Mouse (Mus musculus) liver, embryonic 14.5 days (tissue): ENCODE measurements at regions not wholly inside any gene's neighbourhood (a gene's known extent, or its start where the extent isn't known, plus 50 kb on each side); places are given as distances from the start of the nearest gene placed in this dataset. TPM values are rescaled to one million over a fixed set of nuclear protein-coding genes. Genes with fewer than 3 reads are reported as not detected.

Source experiments
- ATAC-seq: fragments of 200-750 bp; cut with Nextera tagmentation; 2 replicates; pipeline ENCODE4 v1.8.0; 2017; ENCODE audit warnings: moderate number of reproducible peaks, mild to moderate bottlenecking, moderate library complexity; ENCODE audit not compliant: insufficient read depth
- DNase-seq, 3 experiments: peaks; one replicate each; pipeline ENCODE4 v3.0.0-alpha.2; 2012 to 2013; ENCODE audit warnings: low read depth in 3 of 3, low spot score in 3 of 3
- H3K27ac ChIP-seq: fragments of 300-500 bp; sonication (generic); 2 replicates; pipeline ENCODE4 v1.5.1; 2014; ENCODE audit warnings: moderate library complexity, mild to moderate bottlenecking, control low read depth, inconsistent platforms
- H3K27me3 ChIP-seq: fragments of 300-500 bp; sonication (generic); 2 replicates; pipeline ENCODE4 v1.6.1; 2014; ENCODE audit warnings: mild to moderate bottlenecking, low read length, moderate library complexity; ENCODE audit not compliant: control insufficient read depth, insufficient read depth
- H3K36me3 ChIP-seq: fragments of 300-500 bp; sonication (generic); replicated peaks from 2 replicates; pipeline ENCODE4 v1.6.1; 2014; ENCODE audit warnings: low read depth; ENCODE audit not compliant: control insufficient read depth, insufficient read depth
- H3K4me1 ChIP-seq, 2 experiments: fragments of 200-500 bp in 1 of 2; fragments of 300-500 bp in 1 of 2; sonication (generic) in 1 of 2; replicated peaks; 2 replicates each; pipeline ENCODE4 v1.6.1; 2012 to 2014; ENCODE audit warnings: antibody characterized with exemption in 1 of 2, inconsistent platforms in 1 of 2, low read length in 1 of 2; ENCODE audit not compliant: control insufficient read depth in 2 of 2, insufficient read depth in 2 of 2
- H3K4me2 ChIP-seq: fragments of 300-500 bp; sonication (generic); 2 replicates; pipeline ENCODE4 v1.6.1; 2014; ENCODE audit warnings: low read depth, mild to moderate bottlenecking, control low read depth, moderate library complexity
- H3K4me3 ChIP-seq, 2 experiments: fragments of 200-500 bp in 1 of 2; fragments of 300-500 bp in 1 of 2; sonication (generic) in 1 of 2; 2 replicates each; pipeline ENCODE4 v1.5.1; 2012 to 2014; ENCODE audit warnings: low read depth in 2 of 2, low read length in 2 of 2, mild to moderate bottlenecking in 2 of 2, control low read depth in 1 of 2, inconsistent platforms in 1 of 2, moderate library complexity in 1 of 2; ENCODE audit not compliant: insufficient read depth in 1 of 2
- H3K9ac ChIP-seq: fragments of 300-500 bp; sonication (generic); replicated peaks from 2 replicates; pipeline ENCODE4 v1.6.1; 2014; ENCODE audit warnings: mild to moderate bottlenecking, control low read depth, moderate library complexity
- H3K9me3 ChIP-seq: fragments of 300-500 bp; sonication (generic); 2 replicates; pipeline ENCODE4 v1.6.1; 2016; ENCODE audit warnings: low read length, mixed read lengths; ENCODE audit not compliant: control insufficient read depth
- CTCF ChIP-seq: IDR thresholded peaks from 2 replicates; pipeline ENCODE4 v1.5.1; 2016; ENCODE audit warnings: antibody characterized with exemption, low read depth, control low read depth
- EP300 ChIP-seq: IDR thresholded peaks from 2 replicates; pipeline ENCODE4 v1.6.1; 2016; ENCODE audit warnings: antibody characterized with exemption, low read depth
- WGBS: fragments of 180-500 bp; shearing (Covaris S2); extraction: QIAGEN DNeasy Blood & Tissue Kit; methylation state at CpG from one replicate; pipeline ENCODE4 v1.1.7; 2014; ENCODE audit not compliant: insufficient replicate concordance; 5-methylcytosine and 5-hydroxymethylcytosine counted together
- microRNA-seq: library from miRNA; unstranded; fragments of <30 nt; microRNA quantifications from one replicate; pipeline ENCODE4, GENCODE M21; 2016

DNA sequence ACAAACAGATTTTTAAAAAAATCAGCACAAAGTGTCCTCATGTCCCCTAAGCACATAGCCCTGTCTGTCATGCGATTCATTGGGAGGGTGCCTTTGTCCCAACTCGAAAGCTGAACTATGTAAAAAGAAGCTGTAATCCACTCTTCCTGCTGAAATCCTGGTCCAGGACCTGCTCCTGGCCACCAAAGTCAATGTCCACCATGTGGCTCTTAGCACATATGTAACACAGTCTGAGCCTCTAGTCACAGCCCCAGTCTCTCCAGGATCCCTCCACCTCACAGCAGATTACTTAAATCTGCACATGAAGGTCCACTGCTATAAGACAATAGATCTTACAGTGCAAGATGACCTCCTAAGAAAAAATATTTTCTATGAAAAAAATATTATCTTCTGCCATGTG lies 108.5 kb upstream of the Fam19a5 start:
- ATAC-seq: no peak
- Histone ChIP-seq H3K9ac (no peak overlapping the region), H3K9me3 (no peaks in the 10 kb centered on the region; the same call in none of the 2 replicates), H3K36me3 (no peaks in the 10 kb centered on the region), H3K4me3 (no peak overlapping the region), H3K4me1 (no peaks in the 10 kb centered on the region), H3K27me3 (no peaks in the 10 kb centered on the region), H3K27ac (no peak overlapping the region), H3K4me2 (no peak overlapping the region)
- TF ChIP-seq CTCF (no peak), EP300 (no peak)
- DNase-seq: no peak
- 63% methylated on average over 2 of the region's 2 CpGs for WGBS

DNA sequence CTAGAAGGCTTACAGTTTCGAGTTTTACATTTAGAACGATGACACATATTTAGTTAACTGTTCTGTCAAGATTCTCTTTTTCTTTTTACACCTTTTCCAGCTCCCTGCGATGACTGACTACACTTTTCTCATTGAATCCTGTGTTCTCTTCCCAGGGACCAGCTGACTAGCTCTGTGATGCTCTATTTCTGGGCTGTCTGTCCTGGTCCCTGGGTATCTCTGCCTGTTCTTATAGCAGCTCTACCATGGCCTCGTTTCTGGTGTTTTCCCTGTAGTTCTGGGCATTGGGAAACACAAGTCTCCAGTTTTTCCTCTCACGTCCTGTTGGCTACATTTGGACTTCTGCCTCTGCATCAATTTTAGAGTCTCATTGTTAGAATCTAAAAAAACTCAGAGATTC lies 106.5 kb upstream of the Fam19a5 start:
- Histone ChIP-seq H3K4me2 (no peak overlapping the region), H3K27ac (no peak overlapping the region), H3K4me1 (no peaks in the 10 kb centered on the region), H3K9ac (no peak overlapping the region), H3K9me3 (no peaks in the 10 kb centered on the region; the same call in 1 of the 2 replicates), H3K4me3 (no peak overlapping the region), H3K27me3 (no peaks in the 10 kb centered on the region), H3K36me3 (no peaks in the 10 kb centered on the region)
- ATAC-seq (no peak), DNase-seq (no peak)
- 40% methylated on average over 5 of the region's 5 CpGs for WGBS
- TF ChIP-seq CTCF (no peak), EP300 (no peak)

DNA sequence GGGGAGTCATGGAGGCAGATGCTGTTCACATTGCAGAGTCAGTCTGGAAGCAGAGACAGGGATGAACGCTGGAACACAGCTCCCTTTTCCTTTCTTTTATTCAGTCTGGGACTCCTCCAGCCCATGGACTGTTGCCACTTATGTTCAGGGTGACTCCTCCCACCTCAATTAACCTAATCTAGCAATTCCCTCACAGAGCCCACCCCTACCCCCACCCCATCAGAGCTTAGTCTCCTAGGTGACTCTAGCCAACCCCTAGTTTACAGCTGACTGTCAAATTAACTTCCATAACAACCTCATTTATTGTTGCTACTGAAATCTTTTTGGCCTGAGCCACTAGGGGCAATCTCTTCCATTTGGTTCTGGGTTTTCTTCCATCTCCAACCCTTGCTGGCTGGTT lies 85.2 kb upstream of the Fam19a5 start:
- Histone ChIP-seq H3K4me2 (no peak overlapping the region), H3K36me3 (no peaks in the 10 kb centered on the region), H3K4me3 (no peak overlapping the region), H3K4me1 (no peaks in the 10 kb centered on the region), H3K27me3 (no peaks in the 10 kb centered on the region), H3K27ac (no peak overlapping the region), H3K9ac (no peak overlapping the region), H3K9me3 (no peaks in the 10 kb centered on the region)
- WGBS: 33% methylated on average over 1 of the region's 1 CpGs
- ATAC-seq: no peak
- no peak for DNase-seq
- TF ChIP-seq EP300: no peak
- TF ChIP-seq CTCF: no peak

DNA sequence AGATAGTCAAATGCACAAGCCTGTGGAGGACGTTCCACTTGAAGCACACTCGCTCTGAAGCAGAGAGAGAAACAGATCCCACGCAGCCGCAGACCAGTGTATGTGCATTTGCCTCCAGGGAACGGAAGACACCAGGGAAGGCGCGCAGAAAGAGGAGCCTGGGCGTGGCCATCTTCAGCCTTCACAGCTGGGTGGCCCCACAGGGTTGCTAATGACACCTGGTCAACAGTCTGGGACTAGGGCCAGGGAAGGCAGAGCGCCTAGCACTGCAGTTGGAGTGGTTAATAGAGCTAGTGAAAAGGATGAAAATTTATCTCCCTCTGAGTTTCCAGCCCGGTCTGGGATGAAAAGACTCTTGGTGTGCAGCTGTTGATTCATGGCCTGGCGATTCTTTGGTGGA lies 67.9 kb upstream of the Fam19a5 start:
- Histone ChIP-seq H3K9ac (no peak overlapping the region), H3K4me1 (no peaks in the 10 kb centered on the region), H3K27ac (no peak overlapping the region), H3K27me3 (no peaks in the 10 kb centered on the region), H3K4me2 (no peak overlapping the region), H3K9me3 (no peaks in the 10 kb centered on the region), H3K4me3 (no peak overlapping the region), H3K36me3 (no peaks in the 10 kb centered on the region)
- ATAC-seq: no peak
- TF ChIP-seq EP300: no peak
- no peak for TF ChIP-seq CTCF
- no peak for DNase-seq
- 35% methylated on average over 11 of the region's 11 CpGs for WGBS

DNA sequence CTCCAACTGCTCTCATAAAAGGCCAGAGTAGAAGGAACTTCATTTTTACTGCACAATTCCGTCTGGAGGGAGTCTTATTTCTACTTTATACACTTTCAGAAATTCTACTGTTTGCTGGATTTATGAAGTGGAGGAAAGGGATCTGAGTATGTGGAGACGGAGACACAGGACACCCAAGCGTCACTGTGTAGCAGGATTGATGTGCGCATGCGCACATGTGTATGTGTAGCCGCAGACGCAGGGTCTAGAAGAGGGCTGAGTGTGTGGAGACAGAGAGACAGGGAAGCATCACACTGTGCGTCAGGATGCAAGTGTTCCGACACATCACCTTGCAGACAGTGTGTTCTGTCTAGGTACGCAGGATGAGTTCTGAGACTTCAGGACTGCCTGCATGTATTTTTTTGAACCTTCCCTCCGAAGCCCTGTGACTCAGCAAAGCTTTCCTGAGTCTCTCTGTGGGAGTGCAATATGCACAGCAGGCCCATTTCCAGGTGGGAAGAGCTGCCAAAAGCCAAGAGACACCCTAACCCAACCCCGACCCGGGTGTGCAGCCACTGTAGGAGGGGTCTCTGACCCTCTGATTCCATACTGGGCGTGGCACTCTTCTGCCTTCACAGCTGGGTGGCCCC lies 67.1 kb upstream of the Fam19a5 start:
- no peaks in the 10 kb centered on the region for H3K36me3 ChIP-seq
- no peaks in the 10 kb centered on the region for H3K9me3 ChIP-seq
- H3K4me2 ChIP-seq: no peak overlapping the region
- H3K4me1 ChIP-seq: no peaks in the 10 kb centered on the region
- no peaks in the 10 kb centered on the region for H3K27me3 ChIP-seq
- H3K4me3 ChIP-seq: no peak overlapping the region
- ATAC-seq (no peak), DNase-seq (no peak)
- H3K9ac ChIP-seq: no peak overlapping the region
- 67% methylated on average over 14 of the region's 14 CpGs for WGBS
- TF ChIP-seq CTCF (no peak), EP300 (no peak)
- no peak overlapping the region for H3K27ac ChIP-seq

DNA sequence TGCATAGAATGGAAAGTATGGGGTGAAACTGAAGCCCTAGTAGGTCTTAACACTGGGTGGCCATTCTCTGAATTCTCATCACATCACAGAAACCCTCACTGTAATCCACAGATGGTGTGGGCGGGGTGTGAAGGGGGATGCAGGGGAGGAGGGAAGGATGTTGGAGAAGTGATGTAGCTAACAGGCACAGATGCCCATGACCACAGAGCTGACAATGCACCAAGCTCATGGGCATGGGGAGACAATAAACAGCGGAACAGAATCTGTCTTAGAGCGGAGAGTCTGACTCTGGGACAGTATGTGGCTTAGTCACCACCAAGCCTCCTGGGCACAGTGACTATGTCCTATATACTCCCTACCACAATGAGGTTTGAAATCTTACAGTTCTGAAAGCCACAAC lies 63.3 kb upstream of the Fam19a5 start:
- no peak overlapping the region for H3K4me2 ChIP-seq
- no peaks in the 10 kb centered on the region for H3K4me1 ChIP-seq
- ATAC-seq (no peak), DNase-seq (no peak)
- 65% methylated on average over 3 of the region's 3 CpGs for WGBS
- H3K4me3 ChIP-seq: no peak overlapping the region
- no peak overlapping the region for H3K27ac ChIP-seq
- TF ChIP-seq CTCF (no peak), EP300 (no peak)
- H3K9me3 ChIP-seq: no peaks in the 10 kb centered on the region
- no peaks in the 10 kb centered on the region for H3K36me3 ChIP-seq
- no peaks in the 10 kb centered on the region for H3K27me3 ChIP-seq
- H3K9ac ChIP-seq: no peak overlapping the region

Small RNA genes in the stretch of these regions (microRNA-seq; reads per million reads assigned to microRNA genes)
- not detected for gene Gm23416
